Mouse (Mus musculus) adrenal gland, postnatal 25 days (tissue): Measurements from ENCODE around the gene Ttc12. TPM values are rescaled to one million over a fixed set of nuclear protein-coding genes. Genes with fewer than 3 reads are reported as not detected.

ENCODE experiments used
- total RNA-seq: library from RNA; stranded (reverse); gene quantifications from 2 replicates; pipeline ENCODE4 v1.2.3, GENCODE M21; 2021

The Ttc12 gene
- total RNA-seq, 1 experiment from 2014 or later, result 15.8 TPM

Other genes with a start within 250 kb of the Ttc12 start
- gene Gm4894, start 235.7 kb downstream of the Ttc12 start, total RNA-seq, result not detected in 2 replicates
- gene Drd2, start 145.6 kb downstream of the Ttc12 start, total RNA-seq, result 0.33 and 1.5 TPM in 2 replicates
- gene Ankk1, start 59.2 kb downstream of the Ttc12 start, total RNA-seq, result not detected in 2 replicates